Mouse (Mus musculus) heart, adult 2 months (tissue): ENCODE results near the gene Fezf1. TPM values are rescaled to one million over a fixed set of nuclear protein-coding genes. Genes with fewer than 3 reads are reported as not detected.

ENCODE experiments used
- DNase-seq, 2 experiments: peaks; one replicate each; pipeline ENCODE4 v3.0.0; 2021
- H3K27ac ChIP-seq: fragments of 200-600 bp; 2 replicates; pipeline ENCODE4 v1.8.1; 2022
- H3K27me3 ChIP-seq: fragments of 200-500 bp; 2 replicates; pipeline ENCODE4 v1.6.1; 2012; ENCODE audit warnings: mild to moderate bottlenecking, low read length, inconsistent platforms, mixed read lengths; ENCODE audit not compliant: control insufficient read depth, insufficient read depth
- H3K36me3 ChIP-seq: fragments of 200-500 bp; 2 replicates; pipeline ENCODE4 v1.6.1; 2012; ENCODE audit warnings: low read length, inconsistent platforms; ENCODE audit not compliant: control insufficient read depth, insufficient read depth
- H3K4me1 ChIP-seq: fragments of 200-500 bp; 2 replicates; pipeline ENCODE4 v1.6.1; 2011; ENCODE audit warnings: low read length; ENCODE audit not compliant: control insufficient read depth, insufficient read depth
- H3K4me3 ChIP-seq: fragments of 200-600 bp; 2 replicates; pipeline ENCODE4 v1.8.1; 2022
- H3K79me2 ChIP-seq: fragments of 200-500 bp; replicated peaks from 2 replicates; pipeline ENCODE4 v1.6.1; 2012; ENCODE audit warnings: mild to moderate bottlenecking, inconsistent platforms, low read length, moderate library complexity, mixed read lengths; ENCODE audit not compliant: control insufficient read depth, insufficient read depth
- H3K9ac ChIP-seq: fragments of 200-500 bp; 2 replicates; pipeline ENCODE4 v1.6.1; 2012; ENCODE audit warnings: low read depth, mild to moderate bottlenecking, control low read depth, inconsistent platforms, low read length, mixed read lengths
- CTCF ChIP-seq: fragments of 200-600 bp; IDR thresholded peaks from 2 replicates; pipeline ENCODE4 v1.8.1; 2022; ENCODE audit warnings: antibody characterized with exemption, mild to moderate bottlenecking, moderate library complexity
- EP300 ChIP-seq: fragments of 200-500 bp; IDR thresholded peaks from 2 replicates; pipeline ENCODE4 v1.6.1; 2011; ENCODE audit warnings: low read depth, low read length, control low read depth; ENCODE audit not compliant: insufficient read depth
- POLR2A ChIP-seq: fragments of 200-500 bp; IDR thresholded peaks from 2 replicates; pipeline ENCODE4 v1.6.1; 2011; ENCODE audit warnings: mild to moderate bottlenecking, low read depth, low read length, control low read depth; ENCODE audit not compliant: insufficient read depth
- WGBS: fragments of 180-500 bp; shearing (Covaris S2); methylation state at CpG from one replicate; pipeline ENCODE4 v1.1.7; 2018; 5-methylcytosine and 5-hydroxymethylcytosine counted together
- intact Hi-C: fragments of 180-260 bp; cut with DNase I; formaldehyde crosslinking; loops from one replicate; pipeline ENCODE4 v1.15.1; 2025
- polyA plus RNA-seq: library from polyadenylated mRNA; depleted of rRNA; stranded (reverse); fragments of >200 nt; gene quantifications from 2 replicates; pipeline ENCODE4 v1.2.3, GENCODE M21; 2012
- total RNA-seq, 2 experiments: library from RNA; stranded (reverse); gene quantifications; 2 replicates each; pipeline ENCODE4 v1.2.3; 2021

Gene Fezf1
- total and polyA plus RNA-seq, 3 experiments, result not detected

GRCm38 (mm10) chr6:23254644-23255043 lies 6.5 kb upstream of the Fezf1 start:
- TF ChIP-seq CTCF (no peak), POLR2A (no peak), EP300 (no peak)

GRCm38 (mm10) chr6:23253353-23254311 lies 5.5 kb upstream of the Fezf1 start:
- Histone ChIP-seq H3K36me3 (no peaks in the 10 kb centered on the region), H3K4me1 (no peaks in the 10 kb centered on the region), H3K27ac (no peak overlapping the region), H3K79me2 (no peaks in the 10 kb centered on the region), H3K9ac (no peak overlapping the region), H3K27me3 (peaks cover 28% of the 10 kb centered on the region), H3K4me3 (no peak overlapping the region)
- TF ChIP-seq POLR2A, result no peak
- peak in 1 of 2 experiments; percentile 22 for DNase-seq
- WGBS, result 4% methylated on average over 43 of the region's 43 CpGs
- intact Hi-C loops, result no loop called here

More at GRCm38 (mm10) chr6:23254644-23255043, 6.5 kb upstream of the Fezf1 start:
- H3K4me1 ChIP-seq, result no peaks in the 10 kb centered on the region
- no peaks in the 10 kb centered on the region for H3K36me3 ChIP-seq
- DNase-seq, result no peak
- H3K27me3 ChIP-seq, result peaks cover 23% of the 10 kb centered on the region
- no peak overlapping the region for H3K4me3 ChIP-seq
- no peaks in the 10 kb centered on the region for H3K79me2 ChIP-seq
- WGBS, result 7% methylated on average over 11 of the region's 11 CpGs
- H3K9ac ChIP-seq, result no peak overlapping the region
- intact Hi-C loops, result no loop called here
- no peak overlapping the region for H3K27ac ChIP-seq

GRCm38 (mm10) chr6:23252196-23253135 lies 4.3 kb upstream of the Fezf1 start:
- H3K4me3 ChIP-seq, result no peak overlapping the region
- intact Hi-C loops, result no loop called here
- 5% methylated on average over 20 of the region's 20 CpGs for WGBS
- no peaks in the 10 kb centered on the region for H3K79me2 ChIP-seq
- no peak for DNase-seq
- TF ChIP-seq CTCF (no peak), POLR2A (no peak), EP300 (no peak)
- H3K4me1 ChIP-seq, result no peaks in the 10 kb centered on the region
- no peaks in the 10 kb centered on the region for H3K36me3 ChIP-seq
- H3K27me3 ChIP-seq, result peaks cover 31% of the 10 kb centered on the region
- H3K27ac ChIP-seq, result no peak overlapping the region
- H3K9ac ChIP-seq, result no peak overlapping the region

- no peak overlapping the region for H3K9ac ChIP-seq
- no peaks in the 10 kb centered on the region for H3K4me1 ChIP-seq
- H3K27me3 ChIP-seq, result peaks cover 35% of the 10 kb centered on the region
- no peak overlapping the region for H3K27ac ChIP-seq
- 8% methylated on average over 3 of the region's 3 CpGs for WGBS
- TF ChIP-seq EP300 (no peak), POLR2A (no peak), CTCF (no peak)
- no peaks in the 10 kb centered on the region for H3K36me3 ChIP-seq
- intact Hi-C loops, result no loop called here
- H3K4me3 ChIP-seq, result no peak overlapping the region
- no peak for DNase-seq
- H3K79me2 ChIP-seq, result no peaks in the 10 kb centered on the region
These were observed 3.3 kb upstream of the Fezf1 start for GRCm38 (mm10) chr6:23251431-23251830.

- TF ChIP-seq POLR2A, result no peak
- TF ChIP-seq CTCF, result no peak
- no peak for TF ChIP-seq EP300
- no peak for DNase-seq
- H3K4me1 ChIP-seq, result no peaks in the 10 kb centered on the region
- WGBS, result 5% methylated on average over 22 of the region's 22 CpGs
- no peak overlapping the region for H3K4me3 ChIP-seq
- peaks cover 38% of the 10 kb centered on the region for H3K27me3 ChIP-seq
- intact Hi-C loops, result no loop called here
- no peak overlapping the region for H3K9ac ChIP-seq
- no peaks in the 10 kb centered on the region for H3K36me3 ChIP-seq
- no peaks in the 10 kb centered on the region for H3K79me2 ChIP-seq
- H3K27ac ChIP-seq, result no peak overlapping the region
These were observed 2.3 kb upstream of the Fezf1 start for GRCm38 (mm10) chr6:23250288-23250955.
